Mouse (Mus musculus): ENCODE measurements around the gene Gm49394. TPM values are rescaled to one million over a fixed set of nuclear protein-coding genes. Genes with fewer than 3 reads are reported as not detected.

Gm49394 gene
- polyA plus RNA-seq, 1 experiment: 0.30 TPM

DNA sequence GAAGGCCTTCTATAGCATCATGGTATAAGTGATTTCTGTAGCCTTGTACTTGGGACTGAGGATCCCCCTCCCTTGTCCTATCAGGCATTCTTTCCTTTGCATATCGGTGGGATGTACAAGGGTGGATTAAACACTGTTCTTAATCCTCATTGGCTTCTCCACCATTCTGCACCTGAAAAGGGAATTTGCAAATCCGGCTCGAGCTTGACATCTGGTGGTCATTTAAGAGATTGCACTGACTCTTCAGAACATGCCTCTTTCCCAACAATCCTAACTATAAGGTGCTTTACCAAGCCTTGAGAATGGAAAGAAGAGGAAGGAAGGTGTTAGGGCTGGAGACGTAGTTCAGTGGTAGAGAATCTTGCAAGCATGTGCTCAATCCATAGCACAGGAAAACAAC is 2.4 kb upstream of the Gm49394 start:
- Histone ChIP-seq H3K27ac (ENCODE audit: insufficient read depth, low read depth, low read length) (no peak overlapping the region), H3K4me1 (ENCODE audit: control insufficient read depth, insufficient read depth, insufficient read length, low read length) (no peaks in the 10 kb centered on the region), H3K36me3 (ENCODE audit: control insufficient read depth, insufficient read depth, low read length) (no peaks in the 10 kb centered on the region), H3K27me3 (ENCODE audit: control insufficient read depth, insufficient read depth, low read length) (no peaks in the 10 kb centered on the region), H3K4me3 (ENCODE audit: low read depth, low read length) (no peak overlapping the region)
- 12% methylated on average over 4 of the region's 4 CpGs for whole genome bisulfite sequencing
- TF ChIP-seq POLR2A (IDR thresholded peaks at IDR 0.05; ENCODE audit: low read depth, low read length): no peak
- no peak for TF ChIP-seq CTCF (IDR thresholded peaks at IDR 0.05; ENCODE audit: extremely low read depth, insufficient read length, insufficient replicate concordance, low read depth, low read length)

DNA sequence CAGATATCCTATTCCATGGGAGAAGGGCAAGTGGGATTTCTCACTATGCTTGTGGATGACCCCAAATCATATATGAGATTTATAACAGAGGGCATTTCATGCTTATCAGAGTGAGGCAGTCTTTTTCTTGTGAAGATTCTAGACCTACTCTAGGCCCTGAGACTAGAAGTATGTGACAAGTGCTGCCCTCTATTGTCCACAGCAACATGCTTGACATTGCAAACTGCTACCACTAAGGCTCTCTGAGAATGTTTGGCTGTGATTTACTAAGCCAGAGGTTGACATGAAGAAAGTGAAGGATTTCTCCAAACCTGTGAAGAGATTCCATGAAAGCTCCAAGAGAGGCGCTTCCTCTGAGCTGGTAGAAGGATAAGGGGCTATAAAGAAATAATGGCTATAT is 1.3 kb upstream of the Gm49394 start:
- Histone ChIP-seq H3K36me3 (ENCODE audit: control insufficient read depth, insufficient read depth, low read length) (no peaks in the 10 kb centered on the region), H3K4me1 (ENCODE audit: control insufficient read depth, insufficient read depth, insufficient read length, low read length) (no peaks in the 10 kb centered on the region), H3K4me3 (ENCODE audit: low read depth, low read length) (no peak overlapping the region), H3K27ac (ENCODE audit: insufficient read depth, low read depth, low read length) (no peak overlapping the region), H3K27me3 (ENCODE audit: control insufficient read depth, insufficient read depth, low read length) (no peaks in the 10 kb centered on the region; the same call in 1 of the 2 replicates)
- TF ChIP-seq POLR2A (IDR thresholded peaks at IDR 0.05; ENCODE audit: low read depth, low read length) (no peak), CTCF (IDR thresholded peaks at IDR 0.05; ENCODE audit: extremely low read depth, insufficient read length, insufficient replicate concordance, low read depth, low read length) (no peak)
- WGBS: 96% methylated on average over 1 of the region's 1 CpGs

DNA sequence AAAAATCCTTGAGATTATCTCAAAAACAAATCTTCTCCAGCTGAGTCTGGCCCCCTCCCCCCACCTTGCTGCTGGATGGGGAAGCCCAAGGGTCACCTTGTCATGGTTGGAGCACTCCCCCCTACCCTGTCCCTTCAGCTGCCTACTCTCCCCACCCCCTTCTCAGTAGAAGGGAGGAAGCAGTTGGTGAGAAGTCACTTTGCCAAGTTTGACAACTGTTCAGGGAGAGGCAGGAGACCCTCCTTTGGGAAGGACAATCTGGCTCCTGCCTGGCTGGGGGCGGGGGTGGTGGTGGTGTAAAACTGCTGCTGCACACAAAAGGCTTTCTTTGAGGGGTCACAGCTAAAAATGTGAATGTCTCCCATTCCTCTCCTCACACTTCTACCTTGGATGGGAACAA is 1.4 kb downstream of the Gm49394 start:
- peaks cover 24% of the 10 kb centered on the region for H3K27me3 ChIP-seq (ENCODE audit: control insufficient read depth, insufficient read depth, low read length)
- WGBS: 100% methylated on average over 1 of the region's 1 CpGs
- H3K4me3 ChIP-seq (ENCODE audit: low read depth, low read length): no peak overlapping the region
- no peaks in the 10 kb centered on the region for H3K36me3 ChIP-seq (ENCODE audit: control insufficient read depth, insufficient read depth, low read length)
- H3K4me1 ChIP-seq (ENCODE audit: control insufficient read depth, insufficient read depth, insufficient read length, low read length): no peaks in the 10 kb centered on the region
- no peak overlapping the region for H3K27ac ChIP-seq (ENCODE audit: insufficient read depth, low read depth, low read length)
- TF ChIP-seq POLR2A (IDR thresholded peaks at IDR 0.05; ENCODE audit: low read depth, low read length) (no peak), CTCF (IDR thresholded peaks at IDR 0.05; ENCODE audit: extremely low read depth, insufficient read length, insufficient replicate concordance, low read depth, low read length) (no peak)

DNA sequence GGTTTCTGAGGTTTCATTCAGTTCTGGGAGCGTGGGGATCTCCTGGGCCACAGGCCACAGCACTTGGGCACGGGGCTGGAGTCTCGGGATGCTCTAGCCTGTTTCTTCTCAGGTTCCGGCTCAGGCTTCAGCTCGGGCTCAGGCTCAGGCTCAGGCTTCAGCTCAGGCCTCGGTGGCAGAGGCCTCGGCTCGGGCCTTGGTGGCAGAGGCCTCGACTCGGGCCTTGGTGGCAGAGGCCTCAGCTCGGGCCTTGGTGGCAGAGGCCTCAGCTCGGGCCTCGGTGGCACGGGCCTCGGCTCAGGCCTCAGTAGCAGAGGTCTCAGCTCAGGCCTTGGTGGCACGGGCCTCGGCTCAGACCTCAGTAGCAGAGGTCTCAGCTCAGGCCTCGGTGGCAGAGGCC is 2.2 kb downstream of the Gm49394 start:
- 95% methylated on average over 18 of the region's 18 CpGs for WGBS
- Histone ChIP-seq H3K36me3 (ENCODE audit: control insufficient read depth, insufficient read depth, low read length) (no peaks in the 10 kb centered on the region), H3K4me1 (ENCODE audit: control insufficient read depth, insufficient read depth, insufficient read length, low read length) (no peaks in the 10 kb centered on the region), H3K27ac (ENCODE audit: insufficient read depth, low read depth, low read length) (no peak overlapping the region), H3K27me3 (ENCODE audit: control insufficient read depth, insufficient read depth, low read length) (peaks cover 31% of the 10 kb centered on the region), H3K4me3 (ENCODE audit: low read depth, low read length) (no peak overlapping the region)
- TF ChIP-seq CTCF (IDR thresholded peaks at IDR 0.05; ENCODE audit: extremely low read depth, insufficient read length, insufficient replicate concordance, low read depth, low read length) (no peak), POLR2A (IDR thresholded peaks at IDR 0.05; ENCODE audit: low read depth, low read length) (no peak)

DNA sequence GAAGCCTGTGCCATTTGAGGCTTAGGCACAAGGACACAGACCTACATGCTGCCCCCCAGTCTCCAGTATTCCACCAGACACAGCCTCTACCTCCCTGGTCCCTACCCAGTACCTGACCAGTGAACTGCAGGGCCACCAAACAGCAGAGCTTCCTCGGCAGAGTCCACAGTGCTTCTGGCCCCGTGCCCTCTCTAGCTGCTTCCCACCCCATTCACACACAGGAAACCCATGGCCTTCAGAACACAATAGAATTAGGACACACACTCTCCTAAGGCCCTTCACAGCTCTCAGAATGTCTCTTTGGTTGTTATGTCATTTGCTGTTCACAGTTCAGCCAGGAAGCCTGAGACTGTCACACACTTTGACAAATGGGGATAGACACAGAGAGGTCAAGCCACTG is 3.1 kb downstream of the Gm49394 start, which contains the start of gene Igf2:
TSS of gene Igf2 (minus strand) at position 158 of the 400 bp plus-strand sequence.
- 68% methylated on average over 2 of the region's 2 CpGs for WGBS
- no peaks in the 10 kb centered on the region for H3K4me1 ChIP-seq (ENCODE audit: control insufficient read depth, insufficient read depth, insufficient read length, low read length)
- peaks cover 32% of the 10 kb centered on the region for H3K27me3 ChIP-seq (ENCODE audit: control insufficient read depth, insufficient read depth, low read length)
- no peak for TF ChIP-seq CTCF (IDR thresholded peaks at IDR 0.05; ENCODE audit: extremely low read depth, insufficient read length, insufficient replicate concordance, low read depth, low read length)
- no peak for TF ChIP-seq POLR2A (IDR thresholded peaks at IDR 0.05; ENCODE audit: low read depth, low read length)
- no peaks in the 10 kb centered on the region for H3K36me3 ChIP-seq (ENCODE audit: control insufficient read depth, insufficient read depth, low read length)
- H3K27ac ChIP-seq (ENCODE audit: insufficient read depth, low read depth, low read length): no peak within 1 kb of the TSS
- H3K4me3 ChIP-seq (ENCODE audit: low read depth, low read length): no peak within 1 kb of the TSS

DNA sequence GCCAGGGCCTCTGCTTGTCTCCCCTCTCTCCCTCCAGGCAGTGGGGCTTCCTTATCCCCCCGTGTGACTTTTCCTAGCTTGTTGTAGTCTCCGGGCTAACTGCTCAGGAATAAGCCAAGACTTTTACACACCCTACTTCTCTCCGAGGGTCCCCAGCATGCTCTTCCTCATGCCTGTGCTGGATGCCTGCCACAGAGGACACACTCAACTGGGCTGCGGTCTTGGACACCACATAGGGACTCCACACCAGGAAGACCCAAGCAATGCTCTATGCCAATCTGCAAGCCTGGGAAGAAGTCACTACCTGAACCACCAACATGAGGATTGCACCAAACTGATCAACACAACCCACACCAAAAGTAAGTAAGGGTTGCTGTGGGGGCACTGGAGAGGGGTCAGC is 3.6 kb downstream of the Gm49394 start:
- H3K27me3 ChIP-seq (ENCODE audit: control insufficient read depth, insufficient read depth, low read length): peaks cover 37% of the 10 kb centered on the region
- H3K4me1 ChIP-seq (ENCODE audit: control insufficient read depth, insufficient read depth, insufficient read length, low read length): no peaks in the 10 kb centered on the region
- no peak overlapping the region for H3K27ac ChIP-seq (ENCODE audit: insufficient read depth, low read depth, low read length)
- TF ChIP-seq POLR2A (IDR thresholded peaks at IDR 0.05; ENCODE audit: low read depth, low read length) (no peak), CTCF (IDR thresholded peaks at IDR 0.05; ENCODE audit: extremely low read depth, insufficient read length, insufficient replicate concordance, low read depth, low read length) (no peak)
- no peak overlapping the region for H3K4me3 ChIP-seq (ENCODE audit: low read depth, low read length)
- no peaks in the 10 kb centered on the region for H3K36me3 ChIP-seq (ENCODE audit: control insufficient read depth, insufficient read depth, low read length)
- 74% methylated on average over 4 of the region's 4 CpGs for WGBS

DNA sequence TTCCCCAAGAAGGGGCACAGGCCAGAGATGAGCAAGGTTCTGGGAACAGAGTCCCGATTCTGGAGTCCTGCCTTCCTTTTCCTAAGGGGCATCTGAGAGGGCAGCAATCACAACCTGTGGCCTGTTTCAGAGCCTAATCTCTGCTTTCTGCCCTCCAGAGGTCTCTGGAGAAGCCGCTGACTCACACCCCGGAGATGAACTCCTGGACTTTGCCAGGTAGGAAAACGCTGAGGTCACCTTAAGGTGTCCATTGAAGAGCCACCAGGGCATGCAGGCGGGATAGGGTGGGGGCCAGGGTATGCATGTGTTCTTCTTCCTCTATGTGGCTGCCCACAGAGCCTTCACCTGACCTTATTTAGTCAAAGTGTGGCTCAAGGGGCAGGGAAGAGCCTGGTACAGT is 4.4 kb downstream of the Gm49394 start:
- Histone ChIP-seq H3K27ac (ENCODE audit: insufficient read depth, low read depth, low read length) (no peak overlapping the region), H3K4me3 (ENCODE audit: low read depth, low read length) (no peak overlapping the region), H3K4me1 (ENCODE audit: control insufficient read depth, insufficient read depth, insufficient read length, low read length) (no peaks in the 10 kb centered on the region; the same call in 1 of the 2 replicates), H3K36me3 (ENCODE audit: control insufficient read depth, insufficient read depth, low read length) (no peaks in the 10 kb centered on the region), H3K27me3 (ENCODE audit: control insufficient read depth, insufficient read depth, low read length) (peaks cover 45% of the 10 kb centered on the region)
- TF ChIP-seq CTCF (IDR thresholded peaks at IDR 0.05; ENCODE audit: extremely low read depth, insufficient read length, insufficient replicate concordance, low read depth, low read length) (no peak), POLR2A (IDR thresholded peaks at IDR 0.05; ENCODE audit: low read depth, low read length) (no peak)
- 54% methylated on average over 5 of the region's 5 CpGs for WGBS
